ENCODE assay signal across 11 mouse cellular contexts in the genomic region with DNA sequence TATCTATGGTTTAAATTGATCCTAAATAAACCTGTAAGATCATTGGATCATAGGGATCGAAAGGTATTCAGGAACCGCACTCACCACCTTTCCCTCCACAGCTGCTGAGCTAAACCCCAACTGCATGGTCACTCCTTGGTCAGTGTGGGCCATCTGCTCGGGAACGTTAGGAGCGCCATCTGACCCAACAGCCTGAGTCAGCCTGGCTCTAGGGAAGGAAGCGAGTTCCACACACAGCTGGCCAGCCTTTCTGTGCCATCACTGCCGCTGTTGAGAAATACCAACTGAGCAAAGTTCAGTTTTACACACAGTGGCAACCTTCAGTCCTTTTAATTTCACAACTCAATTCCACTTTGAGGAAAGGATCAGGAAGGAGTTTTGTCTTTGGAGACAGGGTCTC. TPM values are rescaled to one million over a fixed set of nuclear protein-coding genes. Genes with fewer than 3 reads are reported as not detected.
DNase-seq lines count a peak whose midpoint lies in the region; ATAC-seq and TF ChIP-seq lines count a peak whose summit lies in the region.
"Had no signal": no experiment of that assay in that cellular context is flagged by ENCODE, and none has a peak within 500 bp of the region (broad histone marks: within the 10 kb centered on the region; RNA-seq: fewer than 3 reads in every experiment).

No protein-coding gene starts in this region.

- no peak overlapping the region for H3K4me3 ChIP-seq in liver, adult 2 months (ENCODE audit: insufficient read depth, low read depth, low read length)
- no peak overlapping the region for H3K4me3 ChIP-seq in liver, embryonic 11.5 days (ENCODE audit: low read depth, low read length)
- no peak overlapping the region for H3K4me3 ChIP-seq in neural tube, embryonic 15.5 days (replicated peaks)
- H3K4me3 ChIP-seq: heart, embryonic 13.5 days; hindbrain, embryonic 13.5 days; layer of hippocampus, adult 2 months had no signal

- H3K4me1 ChIP-seq in liver, adult 2 months (ENCODE audit: control insufficient read depth, insufficient read depth, low read length) = peaks cover 2% of the 10 kb centered on the region
- no peaks in the 10 kb centered on the region for H3K4me1 ChIP-seq in liver, embryonic 11.5 days (replicated peaks; ENCODE audit: control insufficient read depth, insufficient read depth, low read length)
- H3K4me1 ChIP-seq in neural tube, embryonic 15.5 days = no peaks in the 10 kb centered on the region

- no peak for ATAC-seq in liver, embryonic 11.5 days (replicated peaks; ENCODE audit: low FRiP score)
- peak; percentile 62 for ATAC-seq in common myeloid progenitor, adult 5-6 weeks (replicated peaks; ENCODE audit: low read depth, poor library complexity, severe bottlenecking)
- no peak for ATAC-seq in neural tube, embryonic 15.5 days (ENCODE audit: low FRiP score)

- no peak for TF ChIP-seq CTCF in liver, adult 2 months (IDR thresholded peaks at IDR 0.05; ENCODE audit: low read depth, low read length)

- peak overlapping the region; percentile 40; the same call in 1 of the 2 replicates for H3K27ac ChIP-seq in liver, adult 2 months (replicated peaks; ENCODE audit: insufficient read depth, low read depth, low read length)
- H3K27ac ChIP-seq in liver, embryonic 11.5 days (ENCODE audit: low read depth, low read length) = no peak overlapping the region
- H3K27ac ChIP-seq in neural tube, embryonic 15.5 days (replicated peaks) = no peak overlapping the region
- H3K27ac ChIP-seq: heart, embryonic 13.5 days; hindbrain, embryonic 13.5 days; layer of hippocampus, adult 2 months had no signal

- TF ChIP-seq POLR2A in liver, adult 2 months (IDR thresholded peaks at IDR 0.05; ENCODE audit: extremely low read depth, insufficient read depth, low read length) = no peak

- no peak overlapping the region for H3K9ac ChIP-seq in liver, adult 2 months (ENCODE audit: low read depth, low read length)
- H3K9ac ChIP-seq in liver, embryonic 11.5 days (ENCODE audit: low read depth, low read length) = no peak overlapping the region
- no peak overlapping the region for H3K9ac ChIP-seq in neural tube, embryonic 15.5 days (replicated peaks)
- H3K9ac ChIP-seq: heart, embryonic 13.5 days; hindbrain, embryonic 13.5 days had no signal

- H3K79me2 ChIP-seq in liver, adult 2 months (ENCODE audit: control insufficient read depth, insufficient read depth, low read length) = no peaks in the 10 kb centered on the region

- H3K36me3 ChIP-seq in liver, adult 2 months (ENCODE audit: control insufficient read depth, insufficient read depth, low read length) = no peaks in the 10 kb centered on the region
- no peaks in the 10 kb centered on the region for H3K36me3 ChIP-seq in liver, embryonic 11.5 days (ENCODE audit: control insufficient read depth, insufficient read depth, low read length)
- no peaks in the 10 kb centered on the region for H3K36me3 ChIP-seq in neural tube, embryonic 15.5 days
- H3K36me3 ChIP-seq: G1E; heart, embryonic 13.5 days; hindbrain, embryonic 13.5 days had no signal

- H3K27me3 ChIP-seq in liver, adult 2 months (ENCODE audit: control insufficient read depth, insufficient read depth, low read length) = no peaks in the 10 kb centered on the region
- H3K27me3 ChIP-seq in liver, embryonic 11.5 days (replicated peaks; ENCODE audit: control insufficient read depth, insufficient read depth, low read length) = no peaks in the 10 kb centered on the region
- no peaks in the 10 kb centered on the region for H3K27me3 ChIP-seq in neural tube, embryonic 15.5 days (replicated peaks)
- H3K27me3 ChIP-seq: heart, embryonic 13.5 days; hindbrain, embryonic 13.5 days had no signal

- WGBS in liver, adult 2 months = 40% methylated on average over 7 of the region's 7 CpGs
- 75% methylated on average over 7 of the region's 7 CpGs for whole genome bisulfite sequencing in liver, embryonic 11.5 days
- WGBS in neural tube, embryonic 15.5 days = 92% methylated on average over 7 of the region's 7 CpGs

- H3K4me2 ChIP-seq in liver, embryonic 11.5 days = no peak overlapping the region
- H3K4me2 ChIP-seq in neural tube, embryonic 15.5 days = no peak overlapping the region
- H3K4me2 ChIP-seq: heart, embryonic 13.5 days; hindbrain, embryonic 13.5 days had no signal

- peak; percentile 95 for DNase-seq in liver, adult 2 months (ENCODE audit: extremely low read depth, low read depth, low spot score)
- no peak for DNase-seq in liver, embryonic 11.5 days (ENCODE audit: low spot score)
- DNase-seq in lung, postnatal 10 days = peak; percentile 42
- no peak for DNase-seq in cerebellum, adult 11-12 months
- DNase-seq in gastrocnemius, adult 8-10 months (ENCODE audit: low spot score in 2 of 2) = no peak

- H3K9me3 ChIP-seq in liver, embryonic 11.5 days (ENCODE audit: control insufficient read depth, low read length) = no peaks in the 10 kb centered on the region
- no peaks in the 10 kb centered on the region for H3K9me3 ChIP-seq in neural tube, embryonic 15.5 days (replicated peaks)
- H3K9me3 ChIP-seq: G1E; heart, embryonic 13.5 days; hindbrain, embryonic 13.5 days had no signal

RNA-seq across cellular contexts. Expression of a gene that starts 31.1 kb away (rescaled TPM):
- total RNA-seq in liver, adult 2 months (2014; rRNA removed) = 8.1 and 8.5 TPM in 2 replicates
- polyA plus RNA-seq in liver, adult 2 months (2012; rRNA removed) = 5.6 and 6.2 TPM in 2 replicates
- polyA plus RNA-seq in liver, embryonic 11.5 days (2014; fragmentation: Nextera tagmentation; extraction: Ambion mirVana) = 3.9 and 6.6 TPM in 2 replicates
- 3.8 and 8.8 TPM in 2 replicates for total RNA-seq in common myeloid progenitor, adult 5-6 weeks (2017)
- polyA plus RNA-seq in neural tube, embryonic 15.5 days (2015; fragmentation: Nextera tagmentation; extraction: Ambion mirVana) = 2.3 and 5.5 TPM in 2 replicates
- total RNA-seq in gastrocnemius, adult 8-10 months (2022) = 1 to 10 TPM; 1.0 to 1.7 (median 1.2) TPM

Comparison
In these comparisons a context has a peak if more than half of its experiments do, and no peak if none do; other contexts are left out.
1. DNase-seq: peak in liver, adult 2 months (single experiment) and lung, postnatal 10 days (single experiment); none in liver, embryonic 11.5 days (single experiment), cerebellum, adult 11-12 months (single experiment) and gastrocnemius, adult 8-10 months (0 of 2).